Mouse (Mus musculus): ENCODE measurements around the gene Mep1a. TPM values are rescaled to one million over a fixed set of nuclear protein-coding genes. Genes with fewer than 3 reads are reported as not detected.
"Not testable (repeated sequence)": the region's sequence is repeated elsewhere in the genome, so short reads cannot be mapped to it uniquely, and the experiment has no call there.

Gene Mep1a
- total RNA-seq (2015; ENCODE audit: low replicate concordance) (not detected in 2 replicates), total RNA-seq (2017; ENCODE audit: low replicate concordance) (not detected in 2 replicates)

DNA sequence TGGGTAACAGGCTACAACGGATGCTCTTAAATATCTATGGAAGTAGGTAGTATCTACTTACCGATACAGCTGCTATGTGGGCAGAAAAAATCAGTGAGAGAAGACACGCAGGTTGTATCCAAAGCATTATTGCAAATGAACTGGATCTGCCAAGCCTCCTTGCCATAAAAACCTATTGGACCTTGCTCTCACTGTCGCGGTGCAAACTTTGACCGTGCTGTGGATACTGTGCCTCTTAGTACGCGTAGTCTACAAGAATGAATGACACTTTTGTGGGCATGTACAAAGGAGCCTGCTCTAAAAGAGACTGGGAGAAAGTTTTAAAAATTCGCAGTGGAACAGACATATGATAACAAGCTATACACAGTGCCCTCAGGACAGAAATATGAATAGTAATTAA lies at the start of gene Mep1a:
Mep1a (minus strand) TSS at position 221 of the 400 bp plus-strand sequence.
- ATAC-seq (replicated peaks; ENCODE audit: low FRiP score, poor library complexity, severe bottlenecking): no peak

DNA sequence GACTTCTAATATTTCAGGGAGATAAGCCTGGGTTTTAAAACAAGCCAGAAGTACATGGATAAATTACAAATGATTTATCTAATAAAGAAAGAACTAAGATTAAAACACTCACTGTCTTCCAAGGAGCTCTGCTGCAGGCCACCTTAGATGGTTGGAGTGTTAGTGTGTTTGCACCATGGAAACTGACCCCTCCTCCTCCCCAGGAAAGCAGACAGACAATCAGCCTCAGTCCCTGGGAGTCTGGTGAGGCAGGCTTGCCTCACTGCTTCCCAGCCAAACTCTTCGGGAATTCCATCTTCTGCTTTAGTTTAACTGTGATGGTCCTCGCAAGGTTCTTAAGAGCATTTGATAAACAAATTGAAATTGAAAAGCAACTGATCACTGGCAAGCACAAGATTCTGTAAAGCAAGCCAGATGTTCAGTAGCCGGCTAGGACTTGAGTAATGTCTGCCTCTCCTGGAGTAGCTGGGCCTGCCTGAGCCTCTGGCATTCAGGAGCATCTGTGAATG lies 48.6 kb upstream of the Mep1a start:
- no peak for ATAC-seq (replicated peaks; ENCODE audit: low FRiP score, poor library complexity, severe bottlenecking)

DNA sequence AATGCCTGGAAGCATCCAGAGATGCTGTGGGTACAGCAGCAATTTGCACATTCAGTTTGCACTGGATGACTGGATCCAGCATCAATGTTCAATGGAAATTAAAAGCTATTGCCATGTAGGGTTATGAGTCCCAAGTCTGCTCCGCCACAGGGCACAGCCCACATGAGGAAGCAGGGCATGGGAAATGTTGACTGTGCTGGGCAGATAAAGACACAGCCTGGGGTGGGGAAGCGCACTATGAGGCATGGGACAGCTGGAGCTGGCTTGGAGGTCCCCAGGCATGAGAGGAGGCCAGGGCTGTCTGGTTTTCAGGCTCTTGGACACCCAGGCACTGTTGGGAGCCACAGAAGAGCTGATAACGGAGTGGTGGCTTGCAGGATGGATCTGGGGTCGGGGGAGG lies 41.4 kb upstream of the Mep1a start:
- no peak for ATAC-seq (replicated peaks; ENCODE audit: low FRiP score, poor library complexity, severe bottlenecking)

DNA sequence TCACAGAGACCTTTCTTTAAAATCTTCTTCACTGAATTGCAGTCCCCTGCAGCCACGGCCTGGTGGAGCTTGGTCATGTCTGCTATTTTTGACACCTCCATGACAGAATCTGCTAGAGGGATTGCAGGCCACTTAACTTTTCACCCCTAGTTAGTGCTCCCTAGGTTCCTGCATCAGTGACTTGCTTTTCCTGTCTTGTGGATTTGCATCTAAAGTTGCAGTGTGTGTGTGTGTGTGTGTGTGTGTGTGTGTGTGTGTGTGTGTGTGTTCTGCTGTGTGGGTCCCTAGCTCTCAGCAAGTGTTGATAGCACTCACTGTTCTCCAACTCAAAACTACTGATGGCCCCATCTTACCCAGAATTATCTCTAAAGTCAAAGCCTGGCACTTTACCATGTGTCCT lies 40.9 kb upstream of the Mep1a start, which contains the start of gene Ankrd66:
Ankrd66 (minus strand) TSS at position 101 of the 400 bp plus-strand sequence.
- ATAC-seq (replicated peaks; ENCODE audit: low FRiP score, poor library complexity, severe bottlenecking): no peak

DNA sequence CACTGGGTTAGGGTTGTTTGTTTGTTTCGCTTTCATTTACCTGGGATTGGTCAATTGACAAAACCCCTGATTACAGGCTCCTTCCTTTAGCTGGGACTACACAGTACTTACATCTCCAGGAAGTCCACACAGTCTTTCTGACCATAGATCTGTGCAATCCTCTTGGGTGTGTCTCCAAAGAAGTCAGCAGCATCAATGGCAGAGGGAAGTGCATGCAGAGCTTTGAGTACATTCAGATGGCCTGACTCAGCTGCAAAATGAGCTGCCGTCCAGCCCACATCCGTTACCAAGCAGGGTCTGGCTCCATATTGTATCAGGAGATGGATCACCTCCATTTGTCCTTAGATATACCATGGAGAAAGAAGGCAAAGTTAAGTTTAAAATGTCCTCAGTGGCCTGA lies 36.2 kb upstream of the Mep1a start:
- ATAC-seq (replicated peaks; ENCODE audit: low FRiP score, poor library complexity, severe bottlenecking): no peak

DNA sequence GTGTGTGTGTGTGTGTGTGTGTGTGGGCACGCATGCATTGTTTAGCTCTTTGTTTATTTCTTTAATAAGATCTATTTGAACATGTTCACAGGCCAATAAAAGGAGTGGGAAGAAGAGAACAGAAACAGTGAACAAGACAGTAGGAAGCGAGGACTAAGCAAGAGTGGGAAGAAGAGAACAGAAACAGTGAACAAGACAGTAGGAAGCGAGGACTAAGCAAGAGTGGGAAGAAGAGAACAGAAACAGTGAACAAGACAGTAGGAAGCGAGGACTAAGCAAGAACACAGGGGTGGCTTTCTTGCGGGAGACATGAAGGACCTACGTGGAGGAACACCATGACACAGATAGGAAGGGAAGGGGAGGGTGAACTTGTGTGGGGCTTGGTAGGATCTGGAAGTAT lies 34.2 kb upstream of the Mep1a start:
- ATAC-seq (replicated peaks; ENCODE audit: low FRiP score, poor library complexity, severe bottlenecking): not testable (repeated sequence)

DNA sequence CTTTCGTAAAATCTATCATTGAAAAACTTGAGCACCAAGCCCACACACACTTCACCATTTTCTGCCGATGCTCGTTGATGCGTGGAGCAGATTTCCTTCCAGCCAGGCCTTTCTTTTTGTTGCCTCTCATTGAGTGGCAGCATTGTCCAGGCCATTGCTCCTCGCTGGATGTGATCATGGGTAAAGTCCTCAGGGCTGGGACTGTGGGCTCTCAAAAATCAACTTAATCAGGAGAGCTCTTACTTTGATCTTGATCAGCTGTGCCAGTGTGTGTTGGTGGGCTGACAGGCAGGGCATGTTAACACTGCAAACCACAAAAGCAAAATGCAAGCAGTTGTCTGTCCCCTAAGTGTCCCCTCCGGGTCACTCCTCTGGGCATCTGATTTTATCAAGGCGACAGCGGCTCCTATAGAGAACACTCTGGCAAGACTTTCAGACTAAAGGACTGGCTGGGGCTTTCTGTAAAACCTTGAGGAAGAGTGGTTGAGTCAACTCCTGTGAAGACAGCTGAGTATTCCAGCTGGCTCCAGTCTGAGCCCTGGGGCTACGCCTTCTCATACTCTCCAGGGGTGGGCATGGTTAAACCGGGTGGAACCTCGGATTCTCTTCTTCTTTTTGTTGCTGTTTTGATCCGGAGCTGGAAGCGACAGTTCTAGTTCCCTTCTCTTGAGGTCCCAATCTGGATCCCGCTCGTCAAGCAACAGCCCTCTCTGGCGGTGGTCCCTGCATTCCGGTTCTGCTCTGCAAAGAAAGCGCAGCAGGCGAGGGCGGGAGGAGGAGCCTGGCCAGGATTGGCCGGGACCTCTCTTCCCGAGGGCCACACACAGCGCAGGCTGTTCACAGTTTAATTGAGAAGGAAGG lies 32.0 kb upstream of the Mep1a start:
- ATAC-seq (replicated peaks; ENCODE audit: low FRiP score, poor library complexity, severe bottlenecking): no peak

DNA sequence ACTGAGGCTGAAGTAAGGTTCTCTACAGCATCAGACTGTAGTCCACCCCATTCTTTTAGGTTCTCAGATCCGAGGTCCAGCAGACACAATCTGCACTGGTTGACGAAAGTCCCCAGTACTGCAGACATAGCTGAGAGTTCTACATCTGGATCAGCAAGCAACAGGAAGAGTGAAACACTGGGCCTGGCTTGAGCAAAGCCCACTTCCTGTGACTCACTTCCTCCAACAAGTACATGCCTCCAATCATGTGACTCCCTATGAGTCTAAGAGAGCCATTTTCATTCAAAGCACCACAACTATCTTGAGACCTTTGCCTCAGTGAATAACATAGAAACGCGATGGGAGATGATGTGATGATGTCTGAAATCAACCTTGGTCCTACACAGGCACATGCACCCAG lies 28.6 kb upstream of the Mep1a start:
- ATAC-seq (replicated peaks; ENCODE audit: low FRiP score, poor library complexity, severe bottlenecking): no peak

DNA sequence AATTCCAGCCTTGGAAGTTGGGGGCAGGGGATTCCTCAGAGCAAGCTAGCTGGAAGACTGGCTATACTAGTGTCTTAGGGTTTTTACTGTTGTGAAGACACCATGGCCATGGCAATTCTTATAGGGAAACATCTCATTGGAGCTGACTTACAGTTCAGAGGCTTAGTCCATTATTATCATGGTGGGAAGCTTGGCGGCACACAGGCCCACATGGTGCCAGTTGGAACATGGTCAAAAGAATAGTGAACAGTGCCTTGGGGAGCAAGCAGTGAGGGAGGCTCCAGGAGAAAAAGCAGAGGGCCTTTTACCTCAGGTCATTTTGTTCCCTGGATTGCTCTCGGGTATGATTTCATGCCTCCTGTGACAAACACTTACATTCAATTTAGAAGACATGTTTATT lies 27.9 kb upstream of the Mep1a start:
- ATAC-seq (replicated peaks; ENCODE audit: low FRiP score, poor library complexity, severe bottlenecking): no peak

DNA sequence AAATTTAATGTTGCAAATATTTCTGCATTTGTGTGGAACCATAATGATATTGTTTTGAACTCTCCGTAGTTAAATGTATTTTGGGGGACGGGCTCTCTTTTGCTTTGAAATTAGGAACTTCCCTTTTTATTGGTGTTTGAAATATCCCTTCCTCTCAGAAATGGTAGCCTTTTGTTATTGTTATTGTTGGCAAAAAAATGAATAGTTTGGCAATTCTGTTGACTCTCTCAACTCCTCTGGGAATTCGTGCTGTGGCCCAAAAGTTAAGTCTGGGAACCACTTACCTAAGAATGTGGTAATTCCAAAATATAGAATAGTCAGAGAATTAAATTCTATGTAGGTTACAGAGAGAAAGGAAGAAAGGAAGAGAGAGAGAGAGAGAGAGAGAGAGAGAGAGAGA lies 17.6 kb upstream of the Mep1a start:
- ATAC-seq (replicated peaks; ENCODE audit: low FRiP score, poor library complexity, severe bottlenecking): no peak

DNA sequence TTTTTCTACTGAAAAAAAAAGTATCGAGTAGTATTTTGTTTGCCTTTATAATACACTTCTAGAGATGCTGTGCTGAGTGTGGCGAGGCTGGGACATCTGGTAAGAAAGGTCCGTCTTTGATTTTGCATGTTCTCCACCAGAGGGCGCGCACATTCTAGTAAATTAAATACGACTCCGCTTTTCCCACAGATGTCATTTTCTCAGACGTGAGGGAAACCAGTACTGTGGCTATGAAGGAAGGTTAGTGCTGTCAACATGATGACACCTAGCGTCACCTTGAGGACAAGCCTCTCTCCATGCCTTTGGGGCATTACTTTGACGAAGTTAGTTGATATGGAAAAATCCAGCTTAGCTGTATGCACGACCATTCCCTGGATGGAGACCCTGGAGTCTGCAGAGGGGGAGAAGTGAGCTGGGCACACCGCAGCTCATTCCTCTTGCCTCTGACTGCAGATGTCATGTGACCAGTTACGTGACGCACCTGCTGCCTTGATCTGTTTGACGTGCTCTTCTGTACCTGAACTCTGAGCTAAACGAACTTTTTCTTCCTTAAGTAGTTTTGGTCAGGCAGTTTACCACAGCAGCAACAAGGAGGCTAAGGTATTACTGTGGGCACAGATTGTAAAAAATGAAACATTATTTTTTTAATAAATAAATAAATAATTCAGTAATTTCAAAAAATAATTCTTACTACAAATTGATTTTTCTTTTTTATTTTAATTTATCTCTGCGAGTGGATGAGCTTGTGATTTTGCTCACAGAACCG lies 16.2 kb upstream of the Mep1a start:
- ATAC-seq (replicated peaks; ENCODE audit: low FRiP score, poor library complexity, severe bottlenecking): no peak

DNA sequence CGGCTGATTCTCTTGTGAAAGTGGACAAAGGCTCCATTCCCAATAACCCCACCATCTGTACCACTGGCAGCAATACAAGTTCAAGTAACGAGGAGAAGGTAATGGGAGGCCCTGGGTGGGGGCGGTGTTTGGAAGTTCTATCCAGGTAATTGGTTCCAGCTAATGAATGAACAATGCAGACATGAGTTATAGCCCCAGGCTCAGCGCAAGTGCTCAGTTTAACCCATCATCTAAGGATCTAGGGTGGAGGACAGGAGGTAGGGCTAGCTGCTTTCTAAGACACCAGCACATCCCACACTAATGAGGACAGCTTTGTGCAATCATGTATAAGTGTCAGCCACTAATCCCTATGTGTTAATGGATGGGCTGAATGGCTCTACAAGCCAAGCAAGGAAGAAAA lies 8.2 kb upstream of the Mep1a start:
- ATAC-seq (replicated peaks; ENCODE audit: low FRiP score, poor library complexity, severe bottlenecking): no peak

DNA sequence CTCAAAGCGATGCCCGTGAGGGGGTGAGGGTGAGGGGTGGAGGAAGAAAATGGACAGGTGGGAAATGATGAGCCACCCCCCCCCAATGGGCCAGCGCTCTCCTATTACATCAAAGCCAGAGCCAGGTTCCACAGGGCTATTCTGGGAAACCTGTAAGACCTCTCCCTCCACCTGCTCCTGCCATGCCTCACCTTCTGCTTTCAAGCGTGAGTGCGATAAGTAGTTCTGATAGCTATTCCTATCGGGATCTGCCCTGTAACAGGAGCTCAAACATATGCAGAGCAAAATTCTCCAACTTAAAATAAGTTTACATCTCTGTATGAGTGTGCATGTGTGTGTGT lies 2.0 kb upstream of the Mep1a start:
- no peak for ATAC-seq (replicated peaks; ENCODE audit: low FRiP score, poor library complexity, severe bottlenecking)

DNA sequence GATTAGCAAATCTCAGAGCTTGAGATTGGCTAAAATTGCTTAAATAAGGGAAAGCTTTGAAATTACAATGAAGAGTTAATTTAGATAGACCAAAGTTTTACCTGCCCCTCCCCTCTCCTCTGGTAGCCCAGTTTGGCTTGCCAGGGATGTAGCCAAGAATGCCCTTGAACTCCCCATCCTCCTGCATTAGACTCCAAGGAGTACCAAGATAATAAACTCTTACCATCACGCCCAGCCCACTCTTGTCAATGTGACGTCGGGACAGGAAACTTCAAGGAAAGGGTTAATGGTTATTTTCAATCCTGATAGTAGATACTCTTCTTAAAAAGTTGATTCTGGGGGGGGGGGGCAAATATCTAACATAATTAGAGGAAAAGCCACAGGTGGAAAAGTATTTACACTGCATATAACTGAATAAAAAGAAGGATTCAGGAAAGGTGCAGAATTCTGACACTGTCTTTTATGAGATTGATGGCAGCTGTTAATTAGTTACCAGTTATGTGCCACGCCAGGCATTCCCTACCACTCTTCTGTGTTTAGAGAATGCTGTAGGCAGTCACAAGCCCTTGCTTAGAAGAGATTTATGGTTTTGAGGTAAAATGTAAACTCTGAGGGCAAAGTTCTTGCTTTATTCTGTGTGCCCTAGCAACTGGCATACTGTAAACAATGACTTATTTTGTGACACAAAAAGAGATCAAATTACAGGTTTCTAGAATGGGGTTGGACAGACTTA lies 1.4 kb upstream of the Mep1a start:
- no peak for ATAC-seq (replicated peaks; ENCODE audit: low FRiP score, poor library complexity, severe bottlenecking)

DNA sequence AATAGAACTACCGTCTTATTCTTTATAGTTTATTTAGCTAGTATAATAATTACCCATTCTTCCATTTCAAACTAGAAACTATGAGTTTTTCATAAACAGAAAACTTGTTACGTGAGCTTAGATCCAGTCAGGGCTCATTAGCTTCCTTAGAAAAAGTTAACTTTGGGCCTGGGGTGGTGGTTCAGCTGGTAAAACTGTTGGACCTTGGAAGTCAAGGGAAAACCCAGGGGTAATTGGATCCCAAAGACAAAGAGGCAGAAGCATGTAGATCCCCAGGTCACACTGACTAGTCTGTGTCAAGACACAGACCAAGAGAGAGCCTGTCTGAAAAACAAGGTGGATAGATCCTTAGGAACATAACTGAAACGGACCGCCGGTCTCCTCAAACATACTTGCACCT lies 981 bp downstream of the Mep1a start:
- no peak for ATAC-seq (replicated peaks; ENCODE audit: low FRiP score, poor library complexity, severe bottlenecking)

DNA sequence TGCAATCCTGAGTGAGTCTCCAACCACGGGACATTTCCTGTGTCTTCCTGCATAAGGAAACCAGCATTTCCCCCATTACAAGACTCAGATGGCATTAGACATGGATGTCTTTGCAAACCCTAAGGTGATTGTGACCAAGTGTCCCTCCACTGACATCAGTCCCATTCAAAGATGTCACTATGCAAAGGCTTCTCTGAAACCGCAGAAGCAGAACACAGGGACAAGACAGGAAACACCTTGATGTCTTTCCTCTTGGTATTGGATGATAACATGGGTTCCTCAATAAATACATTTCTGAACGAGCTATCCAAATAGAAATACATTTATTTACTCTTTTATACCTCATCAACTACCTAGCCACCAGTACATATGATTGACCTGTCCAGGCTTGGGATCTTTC lies 1.4 kb downstream of the Mep1a start:
- no peak for ATAC-seq (replicated peaks; ENCODE audit: low FRiP score, poor library complexity, severe bottlenecking)

DNA sequence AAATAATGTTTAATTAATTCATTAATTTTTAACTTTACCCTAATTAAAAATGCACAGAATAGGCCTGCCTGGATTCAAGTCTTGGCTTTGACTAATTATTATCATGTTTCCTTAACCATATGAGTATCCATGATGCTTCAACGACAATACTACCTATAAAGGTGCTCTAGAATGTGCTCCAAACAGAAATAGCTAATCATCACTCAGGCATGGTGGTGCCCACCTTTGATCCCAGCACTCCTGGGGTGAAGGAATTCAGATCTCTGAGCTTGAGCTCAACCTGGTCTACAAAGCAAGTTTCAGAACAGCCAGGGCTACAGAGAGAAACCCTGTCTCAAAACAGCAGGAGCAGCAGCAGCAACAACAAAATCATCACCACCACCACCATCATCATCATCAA lies 2.1 kb downstream of the Mep1a start:
- ATAC-seq (replicated peaks; ENCODE audit: low FRiP score, poor library complexity, severe bottlenecking): no peak

DNA sequence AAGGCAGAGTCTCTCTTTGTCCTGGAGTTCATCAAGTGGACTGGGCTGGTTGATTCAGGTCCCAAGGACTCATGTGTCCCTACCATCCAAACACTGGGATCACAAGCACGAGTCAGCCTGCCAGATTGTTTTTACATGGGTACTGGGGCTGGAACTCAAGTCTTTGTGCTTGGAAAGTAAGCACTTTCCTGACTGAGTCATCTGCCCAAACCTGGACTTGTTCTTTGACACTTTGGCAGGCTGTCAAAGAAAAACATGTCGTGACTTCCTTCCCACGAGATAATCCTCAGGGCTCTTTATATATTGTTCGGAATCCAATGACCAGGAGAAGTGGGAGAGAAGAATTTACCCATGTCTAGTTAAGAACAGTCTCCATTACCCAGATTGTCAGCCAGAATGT lies 5.1 kb downstream of the Mep1a start:
- no peak for ATAC-seq (replicated peaks; ENCODE audit: low FRiP score, poor library complexity, severe bottlenecking)

DNA sequence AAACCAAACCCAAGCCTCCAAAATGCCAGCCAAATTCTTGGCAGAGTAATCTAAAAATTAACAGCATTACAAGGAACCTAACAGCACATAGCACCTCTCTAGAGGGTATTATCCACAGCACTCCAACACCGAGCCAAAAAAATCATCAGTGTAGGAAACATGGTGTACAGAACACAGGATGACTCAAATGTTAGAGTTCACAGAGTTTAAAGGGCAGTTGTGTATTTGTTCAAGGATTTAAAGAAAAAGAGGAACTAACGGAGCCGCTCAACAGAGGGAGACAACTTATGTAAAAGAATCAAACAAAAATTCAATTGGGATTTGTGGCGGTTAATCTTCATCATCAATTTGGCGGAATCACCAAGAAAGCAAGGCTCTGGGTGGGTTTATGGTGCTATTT lies 7.1 kb downstream of the Mep1a start:
- no peak for ATAC-seq (replicated peaks; ENCODE audit: low FRiP score, poor library complexity, severe bottlenecking)

DNA sequence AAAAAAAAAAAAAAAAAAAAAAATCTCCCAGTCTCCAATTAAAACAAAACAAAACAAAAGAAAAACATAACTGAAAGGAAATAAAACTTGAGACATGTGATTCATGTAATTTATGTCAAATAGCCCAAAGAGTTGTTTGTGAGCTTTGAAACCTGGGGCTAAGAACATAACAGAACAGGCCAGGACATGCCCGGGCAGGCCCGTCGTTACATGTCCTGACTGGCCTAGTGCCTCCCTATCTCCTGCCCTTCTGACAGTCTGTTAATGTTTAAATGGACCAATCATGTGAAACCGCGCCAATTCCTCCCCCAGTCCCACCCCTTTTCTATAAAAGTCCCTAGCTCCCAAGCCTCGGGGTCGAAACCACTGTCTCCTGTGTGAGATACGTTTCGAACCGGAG lies 12.2 kb downstream of the Mep1a start:
- ATAC-seq (replicated peaks; ENCODE audit: low FRiP score, poor library complexity, severe bottlenecking): not testable (repeated sequence)
